Mouse (Mus musculus): ENCODE data around the gene Acer1.

GRCm38 (mm10) chr17:56962642-56963405 is 19.1 kb downstream of the Acer1 start:
- no peak for TF ChIP-seq CTCF (conservative IDR thresholded peaks at IDR 0.05; ENCODE audit: low read length)
- TF ChIP-seq POU5F1 (IDR thresholded peaks at IDR 0.05; ENCODE audit: borderline replicate concordance, low read length) = no peak
- TF ChIP-seq NANOG (IDR thresholded peaks at IDR 0.05; ENCODE audit: borderline replicate concordance, low read length) = no peak

Measured in E14TG2a.4 (cell line).